Mouse (Mus musculus): ENCODE data around the gene Igf2r. TPM values are rescaled to one million over a fixed set of nuclear protein-coding genes. Genes with fewer than 3 reads are reported as not detected.
A peak's percentile ranks its signal among the peaks of the same experiment; 100 is the strongest.

Gene Igf2r
- polyA plus RNA-seq, 1 experiment: not detected

DNA sequence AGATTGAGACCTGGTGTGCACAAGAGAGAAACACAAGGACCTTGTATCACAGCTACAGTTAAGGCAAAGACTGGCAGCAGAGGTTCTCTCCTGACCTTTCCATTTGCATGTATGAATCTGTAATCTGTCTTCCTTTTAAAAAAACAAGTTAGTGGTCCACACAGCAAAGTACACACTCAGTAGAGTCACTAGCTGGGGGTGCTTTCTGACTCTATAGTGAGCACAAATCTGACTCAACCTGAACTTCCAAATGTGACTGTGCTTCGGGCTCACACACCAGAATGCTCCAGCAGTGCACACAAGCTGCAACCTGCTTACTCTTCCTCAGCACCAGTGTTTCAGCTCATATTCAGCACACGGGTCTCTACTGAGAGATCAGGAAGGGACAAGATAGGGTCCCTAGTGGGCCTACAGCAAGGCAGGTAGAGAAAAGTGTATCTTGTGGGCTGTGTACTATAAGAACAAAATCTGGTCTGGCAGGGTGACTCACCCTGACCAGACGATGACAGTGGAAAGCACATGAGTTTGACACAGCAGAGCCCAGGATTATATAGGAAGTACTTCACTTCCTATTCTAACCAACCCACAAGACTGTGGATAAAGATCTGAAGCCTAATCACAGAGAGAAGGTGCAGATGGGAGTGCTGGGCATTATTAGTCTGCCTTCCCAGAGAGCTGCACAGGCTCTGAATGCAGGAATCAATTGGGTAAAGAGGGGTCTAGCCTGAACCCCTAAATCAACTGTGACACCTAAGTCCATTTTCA is 15.0 kb downstream of the Igf2r start:
- Histone ChIP-seq H3K4me3 (ENCODE audit: insufficient read depth, low read depth, low read length) (no peak overlapping the region), H3K27ac (ENCODE audit: insufficient read depth, low read depth, low read length) (peak overlapping the region; percentile 31), H3K4me1 (ENCODE audit: control insufficient read depth, insufficient read depth, low read length) (peaks cover 32% of the 10 kb centered on the region)
- WGBS: 49% methylated on average over 3 of the region's 3 CpGs
- TF ChIP-seq CTCF (IDR thresholded peaks at IDR 0.05; ENCODE audit: insufficient read depth, low read depth, low read length) (no peak), POLR2A (IDR thresholded peaks at IDR 0.05; ENCODE audit: insufficient read depth, low read depth, low read length) (no peak)

DNA sequence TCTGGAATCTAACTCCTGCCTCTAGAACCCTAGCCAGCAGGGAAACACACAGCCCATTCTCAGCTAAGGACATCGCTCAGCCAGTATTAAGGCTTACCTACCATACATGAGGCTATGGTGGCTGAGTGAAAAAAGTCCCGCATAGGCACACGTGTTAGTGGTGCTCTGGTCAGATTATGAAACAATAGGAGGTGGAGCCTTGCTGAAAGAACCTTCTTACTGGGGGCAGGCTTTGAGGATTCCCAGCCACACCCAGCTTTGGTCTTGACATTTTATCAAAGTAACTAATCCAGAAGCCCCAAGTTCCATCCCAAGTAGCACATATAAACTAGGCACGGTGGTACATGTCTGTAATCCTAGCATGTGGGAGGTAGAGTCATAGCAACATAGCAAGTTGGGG is 16.4 kb downstream of the Igf2r start:
- H3K27ac ChIP-seq (ENCODE audit: insufficient read depth, low read depth, low read length): no peak overlapping the region
- TF ChIP-seq POLR2A (IDR thresholded peaks at IDR 0.05; ENCODE audit: insufficient read depth, low read depth, low read length): no peak
- peaks cover 30% of the 10 kb centered on the region for H3K4me1 ChIP-seq (ENCODE audit: control insufficient read depth, insufficient read depth, low read length)
- H3K4me3 ChIP-seq (ENCODE audit: insufficient read depth, low read depth, low read length): no peak overlapping the region
- WGBS: 78% methylated on average over 4 of the region's 4 CpGs

DNA sequence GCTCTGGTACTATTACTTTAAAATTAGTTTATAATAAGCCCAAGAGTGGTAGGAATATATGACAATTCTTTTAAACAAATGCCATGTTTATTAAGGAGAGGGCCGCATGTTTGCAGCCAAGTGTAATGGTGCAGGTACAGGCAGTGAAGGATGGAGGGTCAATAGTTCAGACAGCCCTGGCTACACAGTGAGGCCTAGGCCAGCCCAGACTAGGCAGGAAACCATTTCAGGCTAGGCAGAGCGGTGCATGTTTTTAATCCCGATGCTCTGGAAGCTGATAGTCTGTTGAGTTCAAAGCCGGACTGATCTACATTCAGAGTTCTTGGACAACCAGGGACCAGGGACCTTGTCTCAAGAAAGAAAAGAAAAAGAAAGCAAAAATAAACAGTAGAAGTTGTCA is 17.8 kb downstream of the Igf2r start:
- Histone ChIP-seq H3K4me3 (ENCODE audit: insufficient read depth, low read depth, low read length) (no peak overlapping the region), H3K4me1 (ENCODE audit: control insufficient read depth, insufficient read depth, low read length) (peaks cover 21% of the 10 kb centered on the region), H3K27ac (ENCODE audit: insufficient read depth, low read depth, low read length) (no peak overlapping the region)
- no peak for TF ChIP-seq CTCF (IDR thresholded peaks at IDR 0.05; ENCODE audit: insufficient read depth, low read depth, low read length)
- no peak for TF ChIP-seq POLR2A (IDR thresholded peaks at IDR 0.05; ENCODE audit: insufficient read depth, low read depth, low read length)
- 81% methylated on average over 4 of the region's 4 CpGs for WGBS

DNA sequence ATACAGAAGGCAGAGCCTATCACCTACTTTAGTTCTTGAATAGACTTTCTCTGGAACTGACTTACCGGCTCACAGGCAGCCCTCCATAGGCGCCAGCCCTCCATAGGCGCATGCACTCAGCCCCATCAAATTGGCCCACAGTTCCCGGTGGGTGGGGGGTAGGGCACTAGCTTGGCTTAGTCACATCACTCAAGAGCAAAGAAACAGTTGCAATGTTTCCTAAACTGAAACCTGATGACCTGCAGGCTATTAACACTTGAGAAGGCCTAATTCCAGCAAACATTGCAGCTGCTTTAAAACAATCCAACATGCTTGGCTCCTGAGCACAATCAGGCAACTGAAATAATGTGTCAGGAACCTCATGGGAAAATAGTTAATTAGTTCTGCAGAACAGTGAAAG is 18.2 kb downstream of the Igf2r start:
- TF ChIP-seq POLR2A (IDR thresholded peaks at IDR 0.05; ENCODE audit: insufficient read depth, low read depth, low read length): no peak
- no peak for TF ChIP-seq CTCF (IDR thresholded peaks at IDR 0.05; ENCODE audit: insufficient read depth, low read depth, low read length)
- WGBS: 46% methylated on average over 4 of the region's 4 CpGs
- Histone ChIP-seq H3K4me3 (ENCODE audit: insufficient read depth, low read depth, low read length) (no peak overlapping the region), H3K4me1 (ENCODE audit: control insufficient read depth, insufficient read depth, low read length) (peaks cover 18% of the 10 kb centered on the region), H3K27ac (ENCODE audit: insufficient read depth, low read depth, low read length) (0 out of 2 replicates have a peak overlapping the region, but pooled peaks have one; percentile 40)

DNA sequence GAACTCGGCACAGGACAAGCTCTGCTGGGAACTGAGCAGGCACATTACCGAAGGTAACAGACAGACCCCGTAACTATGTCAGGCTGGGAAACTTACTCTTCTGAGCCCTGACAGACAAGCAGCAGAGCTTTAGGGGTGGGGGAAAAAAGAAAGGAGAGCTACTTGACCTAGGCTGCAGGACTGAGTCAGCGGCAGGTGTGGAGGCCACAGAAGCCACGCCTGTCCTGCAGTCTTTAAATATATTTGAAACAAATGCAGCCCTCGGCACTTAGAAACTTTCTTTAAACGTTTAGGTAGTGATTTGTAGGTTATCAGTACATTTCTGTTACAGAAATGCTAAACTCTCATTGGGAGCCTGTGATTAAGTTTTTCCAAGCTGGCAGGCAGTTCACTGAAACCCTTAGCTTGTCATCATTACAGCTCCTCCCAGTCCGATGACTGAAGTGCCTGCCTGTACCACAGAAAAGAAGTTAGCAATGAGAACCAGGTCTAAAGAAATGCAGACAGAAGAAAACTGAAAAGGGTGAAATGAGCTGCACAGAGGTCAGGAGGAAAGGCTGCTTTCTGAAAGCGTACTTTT is 18.8 kb downstream of the Igf2r start:
- TF ChIP-seq CTCF (IDR thresholded peaks at IDR 0.05; ENCODE audit: insufficient read depth, low read depth, low read length) (no peak), POLR2A (IDR thresholded peaks at IDR 0.05; ENCODE audit: insufficient read depth, low read depth, low read length) (no peak)
- 60% methylated on average over 9 of the region's 9 CpGs for WGBS
- Histone ChIP-seq H3K4me1 (ENCODE audit: control insufficient read depth, insufficient read depth, low read length) (peaks cover 15% of the 10 kb centered on the region), H3K27ac (ENCODE audit: insufficient read depth, low read depth, low read length) (0 out of 2 replicates have a peak overlapping the region, but pooled peaks have one; percentile 40), H3K4me3 (ENCODE audit: insufficient read depth, low read depth, low read length) (no peak overlapping the region)

DNA sequence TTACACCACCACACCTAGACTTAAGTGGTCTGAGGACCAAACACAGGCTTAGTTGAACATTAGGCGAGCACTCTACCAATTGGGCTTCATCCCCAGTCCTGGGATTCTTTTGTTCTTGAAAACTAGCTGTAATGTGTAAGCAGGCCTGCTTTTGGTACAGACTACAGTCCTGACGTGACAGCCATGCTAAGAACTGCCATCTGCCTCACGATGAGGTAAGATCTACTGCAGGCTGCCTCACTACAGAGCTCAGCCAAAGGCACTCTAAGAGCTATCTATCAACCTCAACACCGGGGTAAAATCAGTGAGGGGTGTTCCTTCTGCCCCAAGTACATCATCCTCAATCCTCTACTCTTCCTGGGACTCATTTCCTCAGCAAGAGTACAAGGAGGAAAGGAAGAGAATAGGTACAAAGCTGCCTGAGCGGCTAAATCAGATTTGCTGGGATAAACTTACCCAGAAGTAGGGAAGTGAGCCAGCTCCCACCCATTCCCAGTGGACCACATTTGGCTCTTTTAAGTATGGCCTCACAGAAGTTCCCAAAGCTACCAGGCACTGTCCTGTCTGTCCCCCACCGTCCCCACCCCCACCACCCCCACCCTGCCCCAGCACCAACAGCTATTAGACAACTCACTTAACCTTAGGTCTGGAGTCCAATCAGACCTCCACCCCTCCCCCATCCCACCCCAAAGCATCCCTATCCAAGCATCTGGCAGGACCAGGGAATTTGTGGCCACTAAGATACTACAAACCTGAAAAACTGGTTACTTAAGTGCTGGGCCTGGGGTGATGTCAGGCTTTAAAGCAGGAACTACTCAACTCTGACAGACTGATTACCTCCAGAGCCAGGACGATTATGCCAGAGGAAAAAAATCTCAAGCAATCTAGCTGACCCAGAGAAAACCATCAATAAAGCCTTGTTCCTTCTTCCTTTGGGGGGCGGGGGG is 19.8 kb downstream of the Igf2r start:
- TF ChIP-seq CTCF (IDR thresholded peaks at IDR 0.05; ENCODE audit: insufficient read depth, low read depth, low read length) (no peak), POLR2A (IDR thresholded peaks at IDR 0.05; ENCODE audit: insufficient read depth, low read depth, low read length) (no peak)
- Histone ChIP-seq H3K4me3 (ENCODE audit: insufficient read depth, low read depth, low read length) (no peak overlapping the region), H3K4me1 (ENCODE audit: control insufficient read depth, insufficient read depth, low read length) (peaks cover 10% of the 10 kb centered on the region), H3K27ac (ENCODE audit: insufficient read depth, low read depth, low read length) (no peak overlapping the region)
- 44% methylated on average over 8 of the region's 8 CpGs for WGBS

DNA sequence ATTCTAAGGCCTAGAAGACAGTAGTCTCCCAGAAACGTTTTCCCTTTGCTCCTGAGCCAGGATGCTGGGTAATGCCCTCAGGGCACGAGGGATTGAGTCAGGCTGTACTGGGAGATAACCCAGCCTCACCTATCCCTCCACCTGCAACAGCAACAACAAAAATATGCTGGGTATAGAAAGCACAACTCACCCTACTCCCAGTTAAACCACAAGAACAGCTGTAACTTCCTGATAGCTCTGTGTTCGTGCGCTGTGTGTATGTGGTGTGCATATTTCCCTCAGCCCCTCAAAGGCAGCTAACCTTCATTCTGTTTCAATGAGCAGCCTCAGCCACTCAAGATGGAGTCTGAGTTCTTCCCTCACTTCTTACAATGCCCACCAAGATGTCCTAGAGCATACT is 23.7 kb downstream of the Igf2r start:
- Histone ChIP-seq H3K4me3 (ENCODE audit: insufficient read depth, low read depth, low read length) (no peak overlapping the region), H3K4me1 (ENCODE audit: control insufficient read depth, insufficient read depth, low read length) (peaks cover 3% of the 10 kb centered on the region), H3K27ac (ENCODE audit: insufficient read depth, low read depth, low read length) (no peak overlapping the region)
- 77% methylated on average over 4 of the region's 4 CpGs for WGBS
- TF ChIP-seq POLR2A (IDR thresholded peaks at IDR 0.05; ENCODE audit: insufficient read depth, low read depth, low read length) (no peak), CTCF (IDR thresholded peaks at IDR 0.05; ENCODE audit: insufficient read depth, low read depth, low read length) (no peak)

DNA sequence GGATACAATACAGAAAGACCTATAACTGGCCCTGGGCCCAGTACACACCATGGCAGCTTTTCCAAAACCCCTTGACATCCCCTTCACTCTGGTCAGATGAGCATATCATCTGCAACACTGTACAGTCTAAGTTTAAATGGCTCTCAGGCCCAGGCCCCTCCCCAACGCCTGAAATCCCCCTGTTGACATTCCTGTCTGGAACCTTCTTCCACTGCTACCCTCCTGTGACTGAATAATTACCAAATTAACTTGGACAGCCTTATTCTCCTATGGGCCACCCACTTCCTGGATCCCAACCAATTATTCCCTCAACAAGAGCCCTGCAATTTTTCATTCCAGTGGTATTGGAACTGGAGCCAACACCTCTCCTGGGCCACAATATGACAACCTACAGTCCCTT is 25.4 kb downstream of the Igf2r start:
- no peaks in the 10 kb centered on the region; the same call in 1 of the 2 replicates for H3K4me1 ChIP-seq (ENCODE audit: control insufficient read depth, insufficient read depth, low read length)
- 12% methylated on average over 1 of the region's 1 CpGs for whole genome bisulfite sequencing
- no peak overlapping the region for H3K4me3 ChIP-seq (ENCODE audit: insufficient read depth, low read depth, low read length)
- TF ChIP-seq POLR2A (IDR thresholded peaks at IDR 0.05; ENCODE audit: insufficient read depth, low read depth, low read length) (no peak), CTCF (IDR thresholded peaks at IDR 0.05; ENCODE audit: insufficient read depth, low read depth, low read length) (no peak)
- no peak overlapping the region for H3K27ac ChIP-seq (ENCODE audit: insufficient read depth, low read depth, low read length)

Data from olfactory bulb, adult 2 months (tissue).